Comparison of ENCODE assay signal across 7 mouse cellular contexts in the genomic region with DNA sequence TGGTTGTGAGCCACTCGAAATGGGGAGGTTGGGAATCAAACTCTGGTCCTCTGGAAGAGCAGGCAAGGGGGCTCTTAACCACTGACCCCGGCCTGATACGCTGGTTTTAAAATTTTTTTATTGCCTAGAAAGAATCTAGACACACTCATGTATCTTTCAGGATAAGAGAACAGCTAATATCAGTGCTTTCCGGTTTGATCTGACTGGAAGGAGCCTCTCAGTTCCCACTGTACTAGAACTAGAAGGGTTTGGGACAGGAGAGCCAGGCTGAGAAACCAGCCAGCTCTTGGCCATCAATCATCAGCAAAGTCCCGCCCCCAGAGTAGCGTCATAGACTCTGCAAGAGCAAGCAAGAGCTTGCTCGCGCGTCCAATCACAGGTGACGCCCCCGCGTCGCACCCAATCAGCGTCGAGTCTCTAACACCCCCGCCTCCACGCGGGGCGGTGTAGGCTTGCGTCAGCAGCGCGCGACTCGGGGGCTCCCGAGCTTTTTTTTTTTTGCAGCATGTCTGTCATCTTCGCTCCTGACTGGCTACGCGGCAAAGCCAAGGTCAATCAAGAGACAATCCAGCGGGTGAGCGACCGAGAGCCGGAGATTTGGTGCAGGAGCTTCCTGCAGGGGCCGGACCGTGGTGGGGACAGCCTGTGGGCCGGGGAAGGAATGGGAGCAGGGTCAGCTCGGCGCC. TPM values are rescaled to one million over a fixed set of nuclear protein-coding genes. Genes with fewer than 3 reads are reported as not detected.
DNase-seq lines count a peak whose midpoint lies in the region; ATAC-seq lines count a peak whose summit lies in the region.

Ss18l2 (plus strand) TSS at position 432 of the 686 bp plus-strand sequence.

- peak; percentile 95 for ATAC-seq in intestine, embryonic 16.5 days
- peak; percentile 97 for ATAC-seq in midbrain, embryonic 11.5 days (ENCODE audit: low FRiP score)

- intact Hi-C loops in left cerebral cortex, postnatal 36 days (cut with DNase I): loop anchor here (1.0 kb wide), 1 partner anchor 9 kb away; the partner anchor contains the start of gene Nktr

- H3K27ac ChIP-seq in intestine, embryonic 16.5 days (ENCODE audit: low read length): peak within 1 kb of the TSS; percentile 93
- peak within 1 kb of the TSS; percentile 80 for H3K27ac ChIP-seq in midbrain, embryonic 11.5 days (ENCODE audit: low read depth, low read length)

- peak within 1 kb of the TSS; percentile 73 for H3K4me3 ChIP-seq in intestine, embryonic 16.5 days (ENCODE audit: low read length)
- H3K4me3 ChIP-seq in midbrain, embryonic 11.5 days (ENCODE audit: low read depth, low read length): peak within 1 kb of the TSS; percentile 85

- H3K27me3 ChIP-seq in intestine, embryonic 16.5 days (replicated peaks; ENCODE audit: control insufficient read depth, insufficient read depth, low read length): no peaks in the 10 kb centered on the region
- no peaks in the 10 kb centered on the region for H3K27me3 ChIP-seq in midbrain, embryonic 11.5 days (ENCODE audit: control insufficient read depth, insufficient read depth, low read length)

- H3K9me3 ChIP-seq in intestine, embryonic 16.5 days (ENCODE audit: control insufficient read depth, low read length): no peaks in the 10 kb centered on the region
- no peaks in the 10 kb centered on the region for H3K9me3 ChIP-seq in midbrain, embryonic 11.5 days (ENCODE audit: control insufficient read depth, low read length)

- 5% methylated on average over 37 of the region's 37 CpGs for WGBS in intestine, embryonic 16.5 days
- WGBS in midbrain, embryonic 11.5 days: 5% methylated on average over 37 of the region's 37 CpGs

- peak within 1 kb of the TSS; percentile 79 for H3K4me2 ChIP-seq in intestine, embryonic 16.5 days (ENCODE audit: low read depth, low read length)
- H3K4me2 ChIP-seq in midbrain, embryonic 11.5 days: peak within 1 kb of the TSS; percentile 78

- peak within 1 kb of the TSS; percentile 87 for H3K9ac ChIP-seq in intestine, embryonic 16.5 days (ENCODE audit: low read depth, low read length)
- peak within 1 kb of the TSS; percentile 85 for H3K9ac ChIP-seq in midbrain, embryonic 11.5 days (ENCODE audit: low read length)

- H3K36me3 ChIP-seq in intestine, embryonic 16.5 days (ENCODE audit: control insufficient read depth, insufficient read depth, low read length): no peaks in the 10 kb centered on the region
- no peaks in the 10 kb centered on the region; the same call in 1 of the 2 replicates for H3K36me3 ChIP-seq in midbrain, embryonic 11.5 days (ENCODE audit: control insufficient read depth, insufficient read depth, low read length)

- H3K4me1 ChIP-seq in intestine, embryonic 16.5 days (ENCODE audit: control insufficient read depth, insufficient read depth, low read length): peaks cover 15% of the 10 kb centered on the region
- H3K4me1 ChIP-seq in midbrain, embryonic 11.5 days (ENCODE audit: control insufficient read depth, insufficient read depth, low read length): peaks cover 18% of the 10 kb centered on the region

- peak; percentile 98 for DNase-seq in adrenal gland, adult 8-10 months
- DNase-seq in embryo, embryonic 9.5 days (ENCODE audit: extremely low spot score): peak; percentile 96
- DNase-seq in gastrocnemius, postnatal 4 days (ENCODE audit: low spot score in 2 of 2): peak; percentile 94 to 99
- peak; percentile 94 to 96 for DNase-seq in left cerebral cortex, postnatal 36 days (ENCODE audit: low spot score in 2 of 2)
- peak; percentile 100 for DNase-seq in midbrain, embryonic 11.5 days (ENCODE audit: low spot score, missing footprints)
- peak; percentile 100 for DNase-seq in skeletal muscle tissue, adult 2 months (ENCODE audit: low read depth, low spot score)

RNA-seq across cellular contexts. Expression of gene Ss18l2, which starts in this region (rescaled TPM):
- 10 to 100 TPM; 32.9 to 48.3 (median 40.6) TPM for total RNA-seq in adrenal gland, adult 8-10 months (2022)
- 10 to 100 TPM; 80.4 to 80.8 TPM for total RNA-seq in gastrocnemius, postnatal 4 days (2021)
- polyA plus RNA-seq in intestine, embryonic 16.5 days (2015; fragmentation: Nextera tagmentation; extraction: Ambion mirVana): 124 and 144 TPM in 2 replicates
- 10 to 100 TPM; 84.5 to 84.6 TPM for total RNA-seq in left cerebral cortex, postnatal 36 days (2021)
- 100 and 106 TPM in 2 replicates for polyA plus RNA-seq in midbrain, embryonic 11.5 days (2014; fragmentation: Nextera tagmentation; extraction: Ambion mirVana)

Comparison
In these comparisons a context has a peak if more than half of its experiments do, and no peak if none do; other contexts are left out.
1. Peak in every context shown above with its lines: DNase-seq, ATAC-seq, H3K4me3 ChIP-seq and H3K27ac ChIP-seq.